Mouse (Mus musculus) retina, embryonic 14.5 days (tissue): ENCODE measurements around the gene Hist1h2ak.
"Not testable (repeated sequence)": the region's sequence is repeated elsewhere in the genome, so short reads cannot be mapped to it uniquely, and the experiment has no call there.

ENCODE experiments used
- DNase-seq: peaks from one replicate; pipeline ENCODE4 v3.0.0-alpha.2; 2015; ENCODE audit warnings: low spot score

The Hist1h2ak gene

GRCm38 (mm10) chr13:21753524-21754285 lies at the start of gene Hist1h2ak, which contains the start of gene Hist1h2bn:
Hist1h2ak (minus strand) TSS chr13:21753827.
Hist1h2bn (plus strand) TSS chr13:21754123.
- peak; percentile 94 for DNase-seq

GRCm38 (mm10) chr13:21803058-21803457 lies 49.4 kb upstream of the Hist1h2ak start:
- DNase-seq: not testable (repeated sequence)

DNA sequence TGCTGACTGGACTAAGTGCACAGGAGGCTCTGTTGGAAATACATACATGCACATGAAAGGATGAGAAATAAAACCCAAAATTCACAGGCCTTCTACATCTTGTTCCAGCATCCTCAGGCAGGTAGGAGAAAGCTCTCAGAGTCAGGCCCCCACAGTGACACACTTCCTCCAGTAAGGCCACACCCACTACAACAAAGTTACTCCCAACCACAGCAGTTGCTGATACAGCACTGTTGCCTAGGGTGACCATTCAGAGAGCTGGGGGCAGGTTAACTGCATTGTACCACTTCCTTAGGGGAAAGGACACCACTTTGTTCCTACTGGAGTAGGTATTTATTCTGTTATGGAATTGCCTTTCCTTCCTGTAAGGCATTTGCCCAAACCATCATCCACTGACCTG lies 43.5 kb upstream of the Hist1h2ak start:
- DNase-seq: not testable (repeated sequence)

DNA sequence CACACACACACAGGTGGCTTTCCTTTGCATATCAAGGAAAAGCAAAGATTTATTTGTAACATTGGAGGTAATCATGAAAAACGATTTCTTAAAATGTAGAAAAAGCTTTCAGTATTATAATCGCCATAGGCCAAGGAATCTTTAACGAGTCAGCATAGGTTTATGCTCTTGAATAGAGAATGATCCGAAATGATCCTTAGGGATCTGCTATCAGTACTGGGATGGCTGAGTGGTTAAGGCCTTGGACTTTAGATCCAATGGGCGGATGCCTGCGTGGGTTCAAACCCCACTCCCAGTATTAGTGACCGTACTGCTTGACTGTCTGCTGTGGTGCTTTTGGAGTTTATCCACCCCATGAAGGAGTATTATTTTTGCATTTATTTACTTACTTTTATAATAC lies 42.0 kb upstream of the Hist1h2ak start:
- no peak for DNase-seq

DNA sequence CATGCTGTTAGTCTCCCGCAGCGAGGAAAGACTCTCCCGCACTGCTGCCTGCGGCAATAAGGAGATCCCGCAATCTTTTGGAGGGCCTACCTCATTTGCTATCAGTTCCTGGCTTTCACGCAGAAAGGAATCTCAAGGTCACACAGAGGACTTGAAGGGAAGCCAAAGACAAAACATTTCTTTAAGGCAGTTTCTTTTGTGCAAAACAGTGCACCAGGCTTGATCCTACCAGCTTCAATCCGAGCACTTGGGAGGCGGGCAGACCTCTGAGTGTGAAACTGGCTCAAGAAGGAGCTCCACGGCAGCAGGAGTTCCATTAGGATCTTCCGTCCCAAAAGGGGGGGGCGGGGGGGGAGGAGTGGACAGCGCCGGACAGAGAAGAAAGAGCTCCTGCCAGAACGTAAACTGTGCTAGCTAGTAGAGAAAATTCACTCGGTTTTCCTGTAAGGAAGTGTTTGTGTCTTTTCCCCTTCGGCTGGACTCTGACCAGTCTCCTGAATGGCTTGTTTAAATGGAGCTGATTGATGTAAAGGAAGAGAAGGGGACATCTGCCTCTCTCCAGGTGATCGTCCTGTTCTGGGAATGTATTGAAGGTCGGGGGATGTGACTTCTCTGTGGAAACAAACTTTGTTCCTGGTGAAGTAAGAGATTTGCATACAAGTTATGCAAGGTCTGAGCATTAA lies 37.1 kb upstream of the Hist1h2ak start:
- DNase-seq: no peak

DNA sequence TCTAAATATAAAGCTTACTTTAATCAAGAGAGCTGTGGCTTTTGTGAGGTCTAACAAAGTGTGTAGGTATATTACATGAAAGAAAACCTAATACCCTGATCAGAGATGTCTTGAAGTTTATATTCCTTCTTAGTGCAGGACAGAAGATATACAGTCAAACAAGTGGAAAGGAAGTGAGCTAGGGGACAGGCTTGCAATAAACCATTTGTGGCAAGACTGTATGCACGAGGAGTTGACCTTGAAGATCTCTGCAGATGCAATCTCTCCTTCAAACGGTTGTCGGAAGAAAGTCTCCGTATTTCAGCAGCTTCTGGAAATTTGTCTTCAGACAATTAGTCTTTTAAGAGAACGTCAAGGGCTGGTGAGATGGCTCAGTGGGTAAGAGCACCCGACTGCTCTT lies 36.3 kb upstream of the Hist1h2ak start:
- DNase-seq: no peak

- peak; percentile 46 for DNase-seq
These were observed 34.4 kb upstream of the Hist1h2ak start for GRCm38 (mm10) chr13:21787760-21788593.

- peak; percentile 98 for DNase-seq
These were observed 33.4 kb upstream of the Hist1h2ak start, which contains the start of the genes Hist1h2an and Hist1h2bp for GRCm38 (mm10) chr13:21786899-21787629. Hist1h2an (minus strand) TSS chr13:21787218. Hist1h2bp (plus strand) TSS chr13:21787461.

DNA sequence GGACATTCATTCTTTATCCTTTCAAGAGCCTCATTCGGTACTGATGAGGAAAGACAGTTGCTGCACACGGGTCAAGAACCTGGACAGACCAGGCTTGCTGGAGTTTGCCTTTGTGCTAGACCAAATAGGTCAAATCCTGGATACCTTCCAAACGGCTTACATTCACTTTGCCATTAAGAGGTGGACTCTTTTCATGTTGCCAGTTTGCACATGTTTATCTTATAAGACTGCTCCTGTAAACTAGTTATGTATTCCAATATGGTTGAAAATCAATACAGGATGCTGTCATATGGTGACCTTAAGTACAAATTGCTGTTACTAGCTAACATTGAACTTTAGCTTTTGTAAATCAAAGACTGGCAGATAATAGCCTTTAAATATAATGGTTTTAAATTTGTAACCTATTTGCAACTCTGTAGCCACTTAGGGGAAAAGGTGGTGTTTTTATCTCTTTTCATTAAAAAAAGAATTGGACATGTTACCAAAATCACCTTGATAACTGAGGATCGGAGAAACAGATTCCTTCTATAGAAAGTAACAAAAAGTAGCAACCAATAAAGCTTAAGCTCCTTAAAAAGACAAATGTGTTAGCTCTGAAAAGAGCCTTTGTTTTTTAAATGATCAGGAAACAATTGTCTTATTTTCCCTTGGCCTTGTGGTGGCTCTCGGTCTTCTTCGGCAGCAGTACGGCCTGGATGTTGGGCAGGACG lies 32.7 kb upstream of the Hist1h2ak start:
- peak; percentile 40 for DNase-seq

- DNase-seq: no peak
These were observed 30.7 kb upstream of the Hist1h2ak start for GRCm38 (mm10) chr13:21784311-21784710.

DNA sequence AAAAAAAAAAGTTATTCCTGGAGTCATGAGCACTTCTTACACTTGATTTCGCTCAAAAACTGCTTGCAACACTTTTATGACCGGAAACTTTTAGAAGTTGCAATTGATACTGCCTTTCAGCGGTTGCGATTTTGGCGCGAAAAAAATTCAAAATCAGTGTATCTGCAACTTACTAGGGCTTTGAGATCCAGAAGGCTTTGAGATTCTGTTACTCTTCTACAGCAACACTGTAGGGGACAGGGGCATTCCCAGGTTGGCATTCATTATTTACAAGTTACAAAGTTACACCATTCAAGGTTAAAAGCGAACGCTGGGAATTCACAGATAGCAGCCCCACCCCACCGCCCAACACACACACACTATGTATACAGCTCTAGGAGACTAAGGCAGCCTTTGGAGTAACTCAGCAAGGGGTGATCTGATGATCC lies 30.1 kb upstream of the Hist1h2ak start:
- peak; percentile 78 for DNase-seq

DNA sequence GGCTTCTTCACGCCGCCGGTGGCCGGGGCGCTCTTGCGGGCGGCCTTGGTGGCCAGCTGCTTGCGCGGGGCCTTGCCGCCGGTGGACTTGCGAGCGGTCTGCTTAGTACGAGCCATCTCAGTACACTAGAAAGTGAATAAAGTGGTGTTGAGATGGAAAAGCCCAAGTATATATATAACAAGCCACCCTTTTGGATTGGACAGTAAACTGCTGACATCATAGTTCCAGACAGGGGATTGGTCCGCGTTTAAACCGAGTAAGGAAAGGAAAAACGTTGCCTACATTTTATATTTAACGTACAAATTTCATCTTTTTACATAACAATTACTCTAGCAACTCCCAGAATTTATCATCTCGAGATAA lies 29.6 kb upstream of the Hist1h2ak start, which contains the start of gene Hist1h3i:
Gene Hist1h3i, minus strand, starts transcription at position 116 of the 363 bp plus-strand sequence.
- DNase-seq: peak; percentile 92

DNA sequence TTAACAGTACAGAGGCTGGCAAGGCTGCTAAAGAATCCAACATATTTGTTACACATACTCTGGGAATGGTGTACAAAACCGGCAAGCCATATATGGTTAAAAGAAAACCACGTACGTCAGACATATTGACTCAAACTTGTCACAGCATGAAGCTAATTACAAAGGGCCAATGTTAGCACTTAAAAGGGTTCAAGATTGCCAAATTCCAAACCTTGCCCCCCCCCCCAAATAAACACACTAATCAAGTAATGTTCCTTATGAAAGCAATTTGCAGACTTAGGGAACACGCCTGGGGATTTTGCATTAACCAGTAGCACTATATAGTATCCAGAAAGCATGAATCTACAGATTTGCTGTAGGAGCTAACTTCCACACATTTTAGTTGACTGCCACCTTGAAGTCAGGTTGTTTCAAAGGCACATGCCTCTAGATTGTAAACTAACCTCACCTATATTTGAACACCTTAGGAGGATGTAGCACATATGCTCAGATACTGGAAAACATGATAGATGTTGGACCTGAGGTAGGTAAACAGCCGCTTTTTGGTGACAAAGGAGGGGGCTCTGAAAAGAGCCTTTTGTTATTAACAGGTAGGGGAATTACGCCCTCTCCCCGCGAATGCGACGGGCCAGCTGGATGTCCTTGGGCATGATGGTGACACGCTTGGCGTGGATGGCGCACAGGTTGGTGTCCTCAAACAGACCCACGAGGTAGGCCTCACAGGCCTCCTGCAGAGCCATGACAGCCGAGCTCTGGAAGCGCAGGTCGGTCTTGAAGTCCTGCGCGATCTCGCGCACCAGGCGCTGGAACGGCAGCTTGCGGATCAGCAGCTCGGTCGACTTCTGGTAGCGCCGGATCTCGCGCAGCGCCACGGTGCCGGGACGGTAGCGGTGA lies 29.0 kb upstream of the Hist1h2ak start:
- DNase-seq: peak; percentile 59

DNA sequence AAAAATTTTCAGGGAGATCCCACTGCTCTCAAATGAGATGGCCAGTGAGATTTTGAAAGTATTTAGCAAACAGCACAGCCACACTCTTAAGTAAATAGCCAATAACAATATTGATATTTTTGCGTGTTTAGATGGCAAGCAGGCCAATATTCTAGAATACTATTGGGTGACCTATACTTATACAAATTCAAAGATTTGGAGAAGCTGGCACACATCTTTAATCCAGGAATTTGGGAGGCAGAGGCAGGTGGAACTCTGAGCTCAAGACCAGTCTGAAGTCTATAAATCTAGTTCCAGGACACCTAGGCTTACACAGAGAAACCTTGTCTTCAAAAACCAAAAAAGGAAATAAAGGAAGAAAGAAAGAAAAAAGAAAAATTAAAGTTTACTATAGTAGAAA lies 28.0 kb upstream of the Hist1h2ak start:
- DNase-seq: no peak

GRCm38 (mm10) chr13:21781021-21781555 lies 27.5 kb upstream of the Hist1h2ak start:
- DNase-seq: peak; percentile 16

DNA sequence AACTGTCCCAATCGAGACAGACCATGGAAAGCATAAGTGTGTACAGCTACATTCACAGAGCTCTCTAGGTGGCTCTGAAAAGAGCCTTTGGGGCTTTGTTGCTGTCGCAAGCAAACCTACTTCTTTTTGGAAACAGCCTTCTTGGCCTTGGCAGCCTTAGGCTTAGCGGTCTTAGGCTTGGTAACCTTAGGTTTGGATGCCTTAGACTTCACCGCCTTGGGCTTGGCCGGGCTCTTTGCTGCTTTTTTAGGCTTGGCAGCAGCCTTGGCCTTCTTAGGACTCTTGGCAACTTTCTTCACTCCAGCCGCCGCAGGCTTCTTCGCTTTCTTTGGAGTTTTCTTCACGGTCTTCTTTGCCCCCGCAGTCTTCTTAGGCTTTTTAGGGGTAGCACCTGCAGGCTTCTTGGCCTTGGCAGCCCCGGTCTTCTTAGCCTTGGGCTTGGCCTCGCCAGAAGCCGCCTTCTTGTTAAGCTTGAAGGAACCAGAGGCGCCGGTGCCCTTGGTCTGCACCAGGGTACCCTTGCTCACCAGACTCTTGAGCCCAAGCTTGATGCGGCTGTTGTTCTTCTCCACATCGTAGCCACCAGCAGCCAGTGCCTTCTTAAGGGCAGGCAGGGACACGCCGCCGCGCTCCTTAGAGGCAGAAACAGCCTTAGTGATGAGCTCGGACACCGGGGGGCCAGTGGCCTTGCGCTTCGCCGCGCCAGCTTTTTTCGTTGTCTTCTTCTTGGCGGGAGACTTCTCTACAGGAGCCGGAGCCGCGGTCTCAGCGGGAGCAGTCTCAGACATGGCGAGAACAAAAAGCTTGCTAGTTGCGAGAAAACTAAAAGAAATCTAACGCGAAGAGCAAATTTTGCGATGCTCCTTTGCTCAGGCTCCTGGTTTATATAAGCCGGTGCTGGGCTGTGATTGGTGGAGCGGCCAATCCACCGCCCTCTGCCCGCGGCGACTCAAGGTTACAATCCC lies 26.4 kb upstream of the Hist1h2ak start, which contains the start of gene Hist1h1b:
Gene Hist1h1b, minus strand, starts transcription at position 859 of the 965 bp plus-strand sequence.
- peak; percentile 79 for DNase-seq

- DNase-seq: peak; percentile 90
These were observed 25.5 kb upstream of the Hist1h2ak start for GRCm38 (mm10) chr13:21778814-21779766.
